30 mouse cellular contexts compared by ENCODE assay signal in the genomic region with DNA sequence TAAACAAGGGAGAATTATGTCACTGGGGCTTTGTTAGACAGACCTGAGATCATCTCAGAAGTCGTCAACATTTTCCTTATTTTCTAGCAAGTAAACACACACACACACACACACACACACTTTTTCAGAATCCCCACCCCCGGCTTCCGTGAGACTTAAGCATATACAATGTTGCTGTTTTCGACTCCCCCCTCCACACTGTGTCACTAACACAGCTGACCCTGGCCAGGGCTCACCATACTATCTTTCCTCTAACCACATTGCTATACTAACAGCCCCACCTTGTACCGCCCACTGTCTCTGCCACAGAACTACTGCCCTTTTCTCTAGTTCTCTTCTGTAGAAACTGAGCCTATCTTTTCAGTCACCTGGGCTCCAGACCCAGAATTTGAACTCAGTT.
DNase-seq lines count a peak whose midpoint lies in the region; ATAC-seq lines count a peak whose summit lies in the region.
"Had no signal": no experiment of that assay in that cellular context is flagged by ENCODE, and none has a peak within 500 bp of the region (broad histone marks: within the 10 kb centered on the region; RNA-seq: fewer than 3 reads in every experiment).

No protein-coding gene starts in this region.

- no peak overlapping the region for H3K4me3 ChIP-seq in embryonic facial prominence, embryonic 15.5 days (replicated peaks)
- H3K4me3 ChIP-seq in limb, embryonic 13.5 days = no peak overlapping the region
- H3K4me3 ChIP-seq: forebrain, embryonic 10.5 days; forebrain, embryonic 13.5 days; gastrocnemius, adult 2 months; heart, adult 2 months; heart, embryonic 10.5 days; heart, embryonic 13.5 days had no signal

- no peak overlapping the region for H3K4me2 ChIP-seq in embryonic facial prominence, embryonic 15.5 days (replicated peaks)
- no peak overlapping the region for H3K4me2 ChIP-seq in limb, embryonic 13.5 days (replicated peaks)
- H3K4me2 ChIP-seq: forebrain, embryonic 13.5 days; heart, embryonic 13.5 days; hindbrain, embryonic 14.5 days had no signal

- H3K27me3 ChIP-seq in embryonic facial prominence, embryonic 15.5 days = no peaks in the 10 kb centered on the region
- H3K27me3 ChIP-seq in limb, embryonic 13.5 days = no peaks in the 10 kb centered on the region
- H3K27me3 ChIP-seq: CH12.LX; forebrain, embryonic 13.5 days; heart, embryonic 13.5 days had no signal

- no peaks in the 10 kb centered on the region for H3K9me3 ChIP-seq in embryonic facial prominence, embryonic 15.5 days (replicated peaks)
- H3K9me3 ChIP-seq in limb, embryonic 13.5 days = no peaks in the 10 kb centered on the region
- H3K9me3 ChIP-seq: forebrain, embryonic 10.5 days; forebrain, embryonic 13.5 days; G1E; heart, embryonic 10.5 days; heart, embryonic 13.5 days had no signal

- ATAC-seq in embryonic facial prominence, embryonic 15.5 days (ENCODE audit: insufficient number of reproducible peaks, low FRiP score, low TSS enrichment, low read depth) = peak; percentile 74; the same call in 1 of the 2 replicates
- ATAC-seq in limb, embryonic 13.5 days (ENCODE audit: low FRiP score, low read depth) = 0 out of 2 replicates have a peak, but pooled peaks have one; percentile 24
- ATAC-seq: forebrain, embryonic 13.5 days; forebrain, embryonic 16.5 days; hindbrain, postnatal 0 days; inflammation-experienced regulatory T-cells, adult 6 months; intestine, embryonic 16.5 days had no signal

- no peak overlapping the region for H3K27ac ChIP-seq in embryonic facial prominence, embryonic 15.5 days (replicated peaks)
- peak overlapping the region; percentile 63 for H3K27ac ChIP-seq in limb, embryonic 13.5 days
- H3K27ac ChIP-seq: forebrain, embryonic 10.5 days; forebrain, embryonic 13.5 days; gastrocnemius, adult 2 months; heart, adult 2 months; heart, embryonic 10.5 days; heart, embryonic 13.5 days; hindbrain, embryonic 14.5 days; hindbrain, postnatal 0 days had no signal

- WGBS in embryonic facial prominence, embryonic 15.5 days = 80% methylated on average over 5 of the region's 5 CpGs
- 85% methylated on average over 5 of the region's 5 CpGs for WGBS in limb, embryonic 13.5 days

- H3K9ac ChIP-seq in embryonic facial prominence, embryonic 15.5 days = no peak overlapping the region
- H3K9ac ChIP-seq in limb, embryonic 13.5 days = 0 out of 2 replicates have a peak overlapping the region, but pooled peaks have one; percentile 19
- H3K9ac ChIP-seq: forebrain, embryonic 13.5 days; heart, embryonic 13.5 days; hindbrain, embryonic 14.5 days had no signal

- peaks cover 11% of the 10 kb centered on the region for H3K36me3 ChIP-seq in embryonic facial prominence, embryonic 15.5 days
- H3K36me3 ChIP-seq in limb, embryonic 13.5 days = peaks cover 43% of the 10 kb centered on the region

- 0 out of 2 replicates have a peak, but pooled peaks cover 8% of the 10 kb centered on the region for H3K4me1 ChIP-seq in embryonic facial prominence, embryonic 15.5 days
- peaks cover 28% of the 10 kb centered on the region for H3K4me1 ChIP-seq in limb, embryonic 13.5 days
- H3K4me1 ChIP-seq: forebrain, embryonic 10.5 days had no signal

- DNase-seq in heart, adult 11 months = peak; percentile 54
- DNase-seq in heart, adult 18-20 months = no peak
- DNase-seq in frontal cortex, postnatal 25 days (ENCODE audit: low spot score in 2 of 2) = no peak
- DNase-seq in adrenal gland, postnatal 36 days = no peak
- DNase-seq in cerebellum, postnatal 4 days (ENCODE audit: low spot score in 2 of 2) = no peak
- DNase-seq: adrenal gland, adult 2 months; adrenal gland, postnatal 14 days; B cell, adult 2 months; cerebellum, adult 11-12 months; cerebellum, adult 8-10 months; cerebellum, postnatal 10 days; cerebellum, postnatal 36 days; gastrocnemius, adult 2 months; gastrocnemius, postnatal 14 days; heart, adult 2 months; heart, postnatal 14 days; heart, postnatal 4 days had no signal
